Mouse (Mus musculus): ENCODE data around the gene Upb1. TPM values are rescaled to one million over a fixed set of nuclear protein-coding genes. Genes with fewer than 3 reads are reported as not detected.
"Not testable (repeated sequence)": the region's sequence is repeated elsewhere in the genome, so short reads cannot be mapped to it uniquely, and the experiment has no call there.

The Upb1 gene
- total and polyA plus RNA-seq, 2 experiments from 2014 or later, result 0.26 to 1.4 TPM

DNA sequence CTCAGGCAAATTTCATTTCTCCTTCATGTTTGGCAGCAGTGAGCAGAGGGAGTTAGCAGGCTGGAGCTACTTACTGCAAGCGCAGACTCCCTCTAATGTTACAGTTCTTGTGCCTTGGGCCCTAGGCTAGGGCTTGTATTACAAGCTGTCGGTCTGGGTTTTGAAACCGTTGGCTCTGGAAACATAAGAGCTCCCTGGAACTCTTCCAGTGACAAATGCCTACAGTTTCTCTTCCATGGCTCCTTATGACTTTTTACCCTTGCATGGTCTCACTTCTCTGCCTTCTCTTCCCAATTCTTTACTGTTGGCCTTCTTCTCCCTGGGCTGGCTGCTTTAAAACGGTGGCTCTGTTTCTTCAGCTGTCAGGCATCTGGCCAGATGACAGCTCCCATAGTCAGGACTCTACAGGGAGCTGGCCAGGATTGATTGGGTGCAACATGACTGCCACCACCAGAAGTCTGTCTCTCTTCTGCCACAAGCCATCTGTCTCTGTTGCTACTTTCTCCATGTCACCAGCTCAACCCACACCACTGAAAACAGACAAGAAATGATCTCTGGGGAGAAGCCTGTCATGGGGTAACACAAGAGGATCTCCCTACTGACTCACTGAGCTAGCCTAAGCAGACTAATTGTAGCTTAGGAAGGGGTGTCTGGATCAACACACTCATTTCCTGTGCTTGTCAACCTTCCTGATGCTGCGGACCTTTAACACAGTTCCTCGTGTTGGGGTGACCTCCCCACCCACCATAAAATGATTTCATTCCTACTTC, 65.1 kb downstream of the Upb1 start:
- Histone ChIP-seq H3K4me2 (ENCODE audit: low read depth, low read length) (no peak overlapping the region), H3K27me3 (ENCODE audit: insufficient read depth, low read length) (no peaks in the 10 kb centered on the region), H3K27ac (peak overlapping the region; percentile 45; the same call in 1 of the 2 replicates), H3K4me1 (ENCODE audit: insufficient read depth, low read length) (peaks cover 7% of the 10 kb centered on the region; the same call in 1 of the 2 replicates), H3K9ac (replicated peaks; ENCODE audit: low read length) (no peak overlapping the region), H3K9me3 (ENCODE audit: low read length) (no peaks in the 10 kb centered on the region), H3K4me3 (ENCODE audit: low read length) (no peak overlapping the region), H3K36me3 (ENCODE audit: insufficient read depth, low read length) (no peaks in the 10 kb centered on the region)
- ATAC-seq (no peak), DNase-seq (ENCODE audit: low spot score) (peak; percentile 61)
- no peak; the same call in 1 of the 2 replicates for TF ChIP-seq CTCF (IDR thresholded peaks at IDR 0.05; ENCODE audit: low read depth)
- 47% methylated on average over 6 of the region's 6 CpGs for WGBS

DNA sequence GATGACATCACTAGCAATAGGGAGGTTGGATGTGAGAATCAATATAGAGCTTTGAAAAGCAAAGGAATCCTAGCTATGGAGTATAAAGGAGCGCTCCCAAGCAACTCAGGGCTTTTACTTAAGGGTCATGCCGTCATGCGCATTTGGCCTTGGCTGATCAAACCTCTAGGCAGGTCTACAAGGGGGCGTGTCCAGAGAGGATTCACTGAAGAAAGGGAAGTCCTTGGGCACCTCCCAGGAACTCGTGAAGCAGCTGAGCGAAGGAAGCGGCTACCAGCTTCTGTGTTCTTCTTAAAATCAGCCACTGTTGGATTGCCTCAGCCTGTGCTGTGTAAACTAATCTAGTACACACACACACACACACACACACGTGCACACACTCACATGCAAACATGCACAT, 72.5 kb downstream of the Upb1 start:
- TF ChIP-seq CTCF (IDR thresholded peaks at IDR 0.05; ENCODE audit: low read depth), result no peak
- no peaks in the 10 kb centered on the region for H3K4me1 ChIP-seq (ENCODE audit: insufficient read depth, low read length)
- H3K9ac ChIP-seq (replicated peaks; ENCODE audit: low read length), result no peak overlapping the region
- no peaks in the 10 kb centered on the region for H3K27me3 ChIP-seq (ENCODE audit: insufficient read depth, low read length)
- DNase-seq (ENCODE audit: low spot score) (no peak), ATAC-seq (no peak)
- WGBS, result 77% methylated on average over 8 of the region's 8 CpGs
- H3K4me3 ChIP-seq (ENCODE audit: low read length), result no peak overlapping the region
- no peaks in the 10 kb centered on the region for H3K9me3 ChIP-seq (ENCODE audit: low read length)
- H3K4me2 ChIP-seq (ENCODE audit: low read depth, low read length), result no peak overlapping the region
- no peaks in the 10 kb centered on the region for H3K36me3 ChIP-seq (ENCODE audit: insufficient read depth, low read length)
- no peak overlapping the region for H3K27ac ChIP-seq

DNA sequence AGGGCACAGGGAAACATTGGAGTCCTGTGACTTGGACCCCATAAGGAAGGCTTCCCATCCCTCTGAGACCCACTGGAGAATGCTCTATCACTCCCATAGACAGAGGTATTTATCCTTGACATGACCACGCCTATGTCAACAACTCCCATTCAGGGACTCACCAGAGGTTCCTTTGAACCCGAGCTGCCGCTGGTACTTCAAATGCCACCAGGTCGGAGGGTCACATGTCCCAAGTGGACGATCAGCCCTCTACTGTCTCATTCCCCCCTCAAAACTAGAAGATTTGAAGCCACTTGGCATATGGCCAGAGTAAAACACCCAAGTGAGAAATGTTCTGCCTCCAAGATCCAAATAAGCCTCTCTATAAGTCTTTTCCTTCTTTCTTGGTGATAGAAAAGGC, 73.7 kb downstream of the Upb1 start:
- H3K4me3 ChIP-seq (ENCODE audit: low read length), result no peak overlapping the region
- TF ChIP-seq CTCF (IDR thresholded peaks at IDR 0.05; ENCODE audit: low read depth), result no peak
- H3K9me3 ChIP-seq (ENCODE audit: low read length), result no peaks in the 10 kb centered on the region
- ATAC-seq (no peak), DNase-seq (ENCODE audit: low spot score) (no peak)
- no peak overlapping the region for H3K9ac ChIP-seq (replicated peaks; ENCODE audit: low read length)
- WGBS, result 26% methylated on average over 5 of the region's 5 CpGs
- H3K27ac ChIP-seq, result no peak overlapping the region
- H3K4me2 ChIP-seq (ENCODE audit: low read depth, low read length), result no peak overlapping the region
- no peaks in the 10 kb centered on the region for H3K27me3 ChIP-seq (ENCODE audit: insufficient read depth, low read length)
- H3K4me1 ChIP-seq (ENCODE audit: insufficient read depth, low read length), result no peaks in the 10 kb centered on the region
- no peaks in the 10 kb centered on the region for H3K36me3 ChIP-seq (ENCODE audit: insufficient read depth, low read length)

DNA sequence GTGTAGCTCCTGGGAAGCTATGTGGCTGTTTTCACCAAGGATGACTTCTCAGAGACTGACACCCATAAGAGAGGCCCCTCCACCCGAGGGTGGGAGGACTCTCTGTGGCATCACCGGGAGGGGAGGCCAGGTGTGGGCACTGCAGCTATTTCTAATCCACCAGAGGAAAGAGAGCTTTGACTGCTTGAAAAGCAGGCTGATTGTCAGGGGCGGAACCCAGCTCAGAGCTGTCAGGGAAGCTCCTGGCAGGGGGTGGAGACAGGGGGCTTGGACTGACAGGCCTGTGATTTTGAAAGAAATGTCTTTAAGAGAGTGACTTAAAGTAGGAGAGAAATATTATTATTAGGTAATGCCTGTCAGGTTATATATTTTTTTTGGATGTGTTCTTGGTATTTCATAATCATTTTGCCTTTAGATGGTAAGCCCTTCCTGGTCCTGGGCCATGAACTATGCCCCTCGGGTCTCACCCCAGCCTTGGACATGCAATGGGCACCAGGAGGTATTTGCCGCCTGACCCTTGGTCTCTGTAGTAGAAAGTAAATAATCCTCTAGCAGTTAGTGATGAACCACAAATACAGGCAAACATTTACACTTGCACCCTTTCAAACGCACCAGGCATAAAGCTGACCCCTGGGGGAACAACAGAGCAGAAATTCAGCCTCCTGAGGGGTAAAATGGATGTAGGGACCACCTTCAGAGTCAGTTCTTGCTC, 74.4 kb downstream of the Upb1 start:
- 18% methylated on average over 4 of the region's 6 CpGs for WGBS
- ATAC-seq; H3K4me3 ChIP-seq (ENCODE audit: low read length); H3K27me3 ChIP-seq (ENCODE audit: insufficient read depth, low read length); H3K9me3 ChIP-seq (ENCODE audit: low read length); DNase-seq (ENCODE audit: low spot score); H3K36me3 ChIP-seq (ENCODE audit: insufficient read depth, low read length); H3K9ac ChIP-seq (replicated peaks; ENCODE audit: low read length); H3K4me2 ChIP-seq (ENCODE audit: low read depth, low read length); H3K27ac ChIP-seq; H3K4me1 ChIP-seq (ENCODE audit: insufficient read depth, low read length): not testable (repeated sequence)

DNA sequence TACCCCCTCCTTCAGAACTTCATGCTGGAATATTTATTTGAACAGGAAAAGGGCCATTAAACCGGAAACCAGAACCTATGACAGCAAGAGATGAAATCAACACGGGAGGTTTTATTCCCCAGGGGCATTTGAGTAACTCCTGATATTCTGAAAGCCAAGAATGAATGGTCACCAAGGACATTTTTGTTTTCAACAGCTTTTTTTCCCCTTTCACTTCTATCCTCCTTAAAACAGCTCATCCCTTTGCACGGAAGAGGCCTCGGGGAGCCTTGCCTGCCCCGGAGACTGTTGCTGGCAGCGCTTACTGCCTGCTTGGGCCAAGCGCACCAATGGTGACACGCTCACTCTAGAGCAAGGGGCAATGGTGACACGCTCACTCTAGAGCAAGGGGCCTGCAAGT, 76.1 kb downstream of the Upb1 start:
- Histone ChIP-seq H3K4me3 (ENCODE audit: low read length) (no peak overlapping the region), H3K27ac (no peak overlapping the region), H3K27me3 (ENCODE audit: insufficient read depth, low read length) (no peaks in the 10 kb centered on the region), H3K9me3 (ENCODE audit: low read length) (no peaks in the 10 kb centered on the region), H3K36me3 (ENCODE audit: insufficient read depth, low read length) (no peaks in the 10 kb centered on the region), H3K9ac (replicated peaks; ENCODE audit: low read length) (no peak overlapping the region), H3K4me2 (ENCODE audit: low read depth, low read length) (no peak overlapping the region), H3K4me1 (ENCODE audit: insufficient read depth, low read length) (no peaks in the 10 kb centered on the region)
- ATAC-seq (no peak), DNase-seq (ENCODE audit: low spot score) (no peak)
- TF ChIP-seq CTCF (IDR thresholded peaks at IDR 0.05; ENCODE audit: low read depth), result no peak
- WGBS, result 70% methylated on average over 9 of the region's 9 CpGs

DNA sequence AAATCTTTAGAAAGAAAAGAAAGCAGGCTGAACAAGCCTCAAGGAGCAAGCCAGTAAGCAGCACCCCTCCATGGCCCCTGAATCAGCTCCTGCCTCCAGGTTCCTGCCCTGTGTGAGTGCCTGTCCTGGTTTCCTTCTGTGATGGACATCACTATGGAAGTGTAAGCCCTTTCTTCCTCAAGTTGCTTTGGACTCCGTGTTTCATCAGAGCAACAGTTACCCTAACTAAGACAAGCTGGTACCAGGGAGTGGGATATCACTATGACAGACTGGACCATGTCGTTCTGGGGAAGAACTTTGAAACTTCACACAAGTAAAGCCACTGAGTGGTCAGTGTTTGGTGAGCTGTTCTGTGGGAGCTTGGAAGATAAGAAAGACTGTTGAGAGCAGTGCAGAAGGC, 79.0 kb downstream of the Upb1 start:
- no peak for DNase-seq (ENCODE audit: low spot score)
- no peak for ATAC-seq
- no peaks in the 10 kb centered on the region for H3K4me1 ChIP-seq (ENCODE audit: insufficient read depth, low read length)
- no peak overlapping the region for H3K9ac ChIP-seq (replicated peaks; ENCODE audit: low read length)
- no peaks in the 10 kb centered on the region for H3K9me3 ChIP-seq (ENCODE audit: low read length)
- H3K4me3 ChIP-seq (ENCODE audit: low read length), result no peak overlapping the region
- no peak overlapping the region for H3K4me2 ChIP-seq (ENCODE audit: low read depth, low read length)
- H3K27ac ChIP-seq, result no peak overlapping the region
- no peaks in the 10 kb centered on the region for H3K27me3 ChIP-seq (ENCODE audit: insufficient read depth, low read length)
- no peaks in the 10 kb centered on the region for H3K36me3 ChIP-seq (ENCODE audit: insufficient read depth, low read length)
- 82% methylated on average over 2 of the region's 2 CpGs for WGBS
- no peak for TF ChIP-seq CTCF (IDR thresholded peaks at IDR 0.05; ENCODE audit: low read depth)

DNA sequence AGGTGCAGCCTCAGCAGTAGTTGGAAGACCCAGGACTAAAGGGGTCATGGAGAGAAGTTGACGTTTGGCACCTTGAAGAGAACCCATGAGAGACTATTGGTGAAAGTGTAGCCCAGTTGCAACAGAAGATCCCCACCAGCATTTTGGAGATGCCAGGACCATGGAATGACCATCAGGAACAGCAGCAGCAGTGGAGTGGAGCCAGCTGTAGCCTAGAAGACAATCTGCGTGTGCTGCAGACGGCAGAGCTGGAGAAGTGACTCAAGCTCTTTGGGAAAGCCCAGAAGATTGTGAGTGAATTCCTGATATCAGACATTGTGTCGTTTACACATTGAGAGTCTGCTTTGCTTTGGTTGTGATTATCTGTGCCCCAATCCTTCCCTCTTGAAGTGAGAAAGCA, 80.8 kb downstream of the Upb1 start:
- Histone ChIP-seq H3K4me2 (ENCODE audit: low read depth, low read length) (no peak overlapping the region), H3K9ac (replicated peaks; ENCODE audit: low read length) (no peak overlapping the region), H3K4me3 (ENCODE audit: low read length) (no peak overlapping the region), H3K4me1 (ENCODE audit: insufficient read depth, low read length) (no peaks in the 10 kb centered on the region), H3K36me3 (ENCODE audit: insufficient read depth, low read length) (no peaks in the 10 kb centered on the region), H3K27ac (no peak overlapping the region), H3K27me3 (ENCODE audit: insufficient read depth, low read length) (no peaks in the 10 kb centered on the region), H3K9me3 (ENCODE audit: low read length) (no peaks in the 10 kb centered on the region)
- 84% methylated on average over 4 of the region's 4 CpGs for WGBS
- no peak for TF ChIP-seq CTCF (IDR thresholded peaks at IDR 0.05; ENCODE audit: low read depth)
- DNase-seq (ENCODE audit: low spot score), result no peak
- no peak for ATAC-seq

Data from hindbrain, postnatal 0 days (tissue).